Mouse (Mus musculus) midbrain, embryonic 12.5 days (tissue): ENCODE data around the gene Samd14. TPM values are rescaled to one million over a fixed set of nuclear protein-coding genes. Genes with fewer than 3 reads are reported as not detected.

Experiments used
- ATAC-seq: fragments of 200-750 bp; cut with Nextera tagmentation; 2 replicates; pipeline ENCODE4 v1.8.0; 2017; ENCODE audit warnings: low read depth, moderate TSS enrichment, moderate library complexity; ENCODE audit not compliant: low FRiP score
- H3K27ac ChIP-seq: fragments of 300-500 bp; sonication (generic); replicated peaks from 2 replicates; pipeline ENCODE4 v1.5.1; 2016; ENCODE audit warnings: mild to moderate bottlenecking
- H3K27me3 ChIP-seq: fragments of 300-500 bp; sonication (generic); 2 replicates; pipeline ENCODE4 v1.6.1; 2016; ENCODE audit warnings: mild to moderate bottlenecking
- H3K36me3 ChIP-seq: fragments of 300-500 bp; sonication (generic); 2 replicates; pipeline ENCODE4 v1.6.1; 2016
- H3K4me1 ChIP-seq: fragments of 300-500 bp; sonication (generic); 2 replicates; pipeline ENCODE4 v1.6.1; 2016
- H3K4me2 ChIP-seq: fragments of 300-500 bp; sonication (generic); replicated peaks from 2 replicates; pipeline ENCODE4 v1.6.1; 2016; ENCODE audit warnings: mild to moderate bottlenecking, moderate library complexity
- H3K4me3 ChIP-seq: fragments of 300-500 bp; sonication (generic); 2 replicates; pipeline ENCODE4 v1.5.1; 2016; ENCODE audit warnings: mild to moderate bottlenecking
- H3K9ac ChIP-seq: fragments of 300-500 bp; sonication (generic); replicated peaks from 2 replicates; pipeline ENCODE4 v1.6.1; 2016; ENCODE audit warnings: mild to moderate bottlenecking, moderate library complexity
- H3K9me3 ChIP-seq: fragments of 300-500 bp; sonication (generic); 2 replicates; pipeline ENCODE4 v1.6.1; 2016; ENCODE audit warnings: mild to moderate bottlenecking
- WGBS: fragments of 180-500 bp; shearing (Covaris S2); methylation state at CpG from one replicate; pipeline ENCODE4 v1.1.7; 2016; 5-methylcytosine and 5-hydroxymethylcytosine counted together
- polyA plus RNA-seq: library from polyadenylated mRNA; unstranded; fragments of >200 nt; fragmentation: Nextera tagmentation; extraction: Ambion mirVana; gene quantifications from 2 replicates; pipeline ENCODE4 v1.2.1, GENCODE M21; 2016

Samd14 gene
- polyA plus RNA-seq, 1 experiment from 2014 or later = 93.5 TPM

GRCm38 (mm10) chr11:94990749-94991577, 18.7 kb upstream of the Samd14 start, which contains the start of gene Ppp1r9b:
Gene Ppp1r9b (plus strand): TSS chr11:94991035.
- Histone ChIP-seq H3K9me3 (no peaks in the 10 kb centered on the region), H3K4me1 (peaks cover 76% of the 10 kb centered on the region), H3K4me2 (peak within 1 kb of the TSS; percentile 98), H3K4me3 (peak within 1 kb of the TSS; percentile 73), H3K36me3 (no peaks in the 10 kb centered on the region), H3K27ac (peak within 1 kb of the TSS; percentile 91), H3K9ac (peak within 1 kb of the TSS; percentile 92), H3K27me3 (no peaks in the 10 kb centered on the region)
- under 1% methylated on average over 62 of the region's 69 CpGs for WGBS
- peak; percentile 77 for ATAC-seq

- H3K27ac ChIP-seq = peak overlapping the region; percentile 91
- H3K4me1 ChIP-seq = peaks cover 78% of the 10 kb centered on the region
- H3K27me3 ChIP-seq = no peaks in the 10 kb centered on the region
- WGBS = under 1% methylated on average over 98 of the region's 99 CpGs
- peaks cover 6% of the 10 kb centered on the region for H3K36me3 ChIP-seq
- H3K9ac ChIP-seq = peak overlapping the region; percentile 92
- ATAC-seq = no peak
- H3K4me3 ChIP-seq = peak overlapping the region; percentile 73
- peak overlapping the region; percentile 98 for H3K4me2 ChIP-seq
- no peaks in the 10 kb centered on the region for H3K9me3 ChIP-seq
Measured at GRCm38 (mm10) chr11:94991641-94992479, 17.8 kb upstream of the Samd14 start.

GRCm38 (mm10) chr11:94992480-94992753, 17.3 kb upstream of the Samd14 start:
- Histone ChIP-seq H3K4me3 (peak overlapping the region; percentile 73), H3K36me3 (peaks cover 11% of the 10 kb centered on the region), H3K4me1 (peaks cover 73% of the 10 kb centered on the region), H3K9me3 (no peaks in the 10 kb centered on the region), H3K27me3 (no peaks in the 10 kb centered on the region), H3K27ac (peak overlapping the region; percentile 91), H3K9ac (peak overlapping the region; percentile 92), H3K4me2 (peak overlapping the region; percentile 98)
- no peak for ATAC-seq
- under 1% methylated on average over 20 of the region's 20 CpGs for WGBS

GRCm38 (mm10) chr11:94992754-94993606, 16.7 kb upstream of the Samd14 start:
- Histone ChIP-seq H3K9me3 (no peaks in the 10 kb centered on the region), H3K27ac (no peak overlapping the region), H3K9ac (peak overlapping the region; percentile 92), H3K4me2 (peak overlapping the region; percentile 98), H3K4me3 (peak overlapping the region; percentile 73), H3K36me3 (peaks cover 17% of the 10 kb centered on the region), H3K4me1 (peaks cover 71% of the 10 kb centered on the region), H3K27me3 (no peaks in the 10 kb centered on the region)
- no peak for ATAC-seq
- 2% methylated on average over 22 of the region's 22 CpGs for WGBS

- no peak overlapping the region for H3K27ac ChIP-seq
- H3K9ac ChIP-seq = peak overlapping the region; percentile 92
- H3K4me1 ChIP-seq = peaks cover 64% of the 10 kb centered on the region
- H3K27me3 ChIP-seq = no peaks in the 10 kb centered on the region
- 47% methylated on average over 10 of the region's 10 CpGs for WGBS
- peak overlapping the region; percentile 73 for H3K4me3 ChIP-seq
- peaks cover 30% of the 10 kb centered on the region for H3K36me3 ChIP-seq
- ATAC-seq = no peak
- peak overlapping the region; percentile 98 for H3K4me2 ChIP-seq
- H3K9me3 ChIP-seq = no peaks in the 10 kb centered on the region
Measured at GRCm38 (mm10) chr11:94994208-94994814, 15.4 kb upstream of the Samd14 start.

- H3K4me2 ChIP-seq = peak overlapping the region; percentile 98
- no peaks in the 10 kb centered on the region for H3K9me3 ChIP-seq
- peaks cover 60% of the 10 kb centered on the region for H3K4me1 ChIP-seq
- H3K27me3 ChIP-seq = no peaks in the 10 kb centered on the region
- H3K36me3 ChIP-seq = peaks cover 39% of the 10 kb centered on the region
- H3K27ac ChIP-seq = no peak overlapping the region
- ATAC-seq = no peak
- peak overlapping the region; percentile 73 for H3K4me3 ChIP-seq
- 79% methylated on average over 11 of the region's 11 CpGs for WGBS
- H3K9ac ChIP-seq = peak overlapping the region; percentile 92
Measured at GRCm38 (mm10) chr11:94994947-94995772, 14.5 kb upstream of the Samd14 start.

- Histone ChIP-seq H3K36me3 (peaks cover 43% of the 10 kb centered on the region), H3K9ac (no peak overlapping the region), H3K4me3 (no peak overlapping the region), H3K4me2 (peak overlapping the region; percentile 98), H3K27ac (no peak overlapping the region), H3K9me3 (no peaks in the 10 kb centered on the region), H3K27me3 (no peaks in the 10 kb centered on the region), H3K4me1 (peaks cover 63% of the 10 kb centered on the region)
- no peak for ATAC-seq
- 89% methylated on average over 8 of the region's 8 CpGs for WGBS
Measured at GRCm38 (mm10) chr11:94996101-94996500, 13.6 kb upstream of the Samd14 start.

GRCm38 (mm10) chr11:94996984-94997383, 12.7 kb upstream of the Samd14 start:
- no peak for ATAC-seq
- H3K9ac ChIP-seq = no peak overlapping the region
- no peaks in the 10 kb centered on the region for H3K27me3 ChIP-seq
- no peaks in the 10 kb centered on the region for H3K9me3 ChIP-seq
- H3K4me1 ChIP-seq = peaks cover 61% of the 10 kb centered on the region
- 96% methylated on average over 6 of the region's 6 CpGs for WGBS
- no peak overlapping the region for H3K4me3 ChIP-seq
- no peak overlapping the region for H3K27ac ChIP-seq
- no peak overlapping the region for H3K4me2 ChIP-seq
- peaks cover 50% of the 10 kb centered on the region for H3K36me3 ChIP-seq

GRCm38 (mm10) chr11:94997596-94997995, 12.1 kb upstream of the Samd14 start:
- H3K9me3 ChIP-seq = no peaks in the 10 kb centered on the region
- 0 out of 2 replicates have a peak overlapping the region, but pooled peaks have one; percentile 26 for H3K27ac ChIP-seq
- no peak overlapping the region for H3K4me3 ChIP-seq
- WGBS = 70% methylated on average over 5 of the region's 5 CpGs
- peaks cover 56% of the 10 kb centered on the region for H3K36me3 ChIP-seq
- H3K4me1 ChIP-seq = peaks cover 55% of the 10 kb centered on the region
- H3K9ac ChIP-seq = no peak overlapping the region
- H3K27me3 ChIP-seq = no peaks in the 10 kb centered on the region
- no peak overlapping the region for H3K4me2 ChIP-seq
- ATAC-seq = no peak

- peaks cover 50% of the 10 kb centered on the region for H3K4me1 ChIP-seq
- H3K36me3 ChIP-seq = peaks cover 61% of the 10 kb centered on the region
- H3K9me3 ChIP-seq = no peaks in the 10 kb centered on the region
- H3K4me2 ChIP-seq = no peak overlapping the region
- no peak overlapping the region for H3K9ac ChIP-seq
- 90% methylated on average over 16 of the region's 16 CpGs for WGBS
- no peak overlapping the region; the same call in 1 of the 2 replicates for H3K4me3 ChIP-seq
- 0 out of 2 replicates have a peak overlapping the region, but pooled peaks have one; percentile 26 for H3K27ac ChIP-seq
- no peak for ATAC-seq
- H3K27me3 ChIP-seq = no peaks in the 10 kb centered on the region
Measured at GRCm38 (mm10) chr11:94998041-94998531, 11.6 kb upstream of the Samd14 start.
